Mouse (Mus musculus) embryonic fibroblast, embryonic 13.5 days (primary cell): Measurements from ENCODE around the gene Cald1.

Source experiments
- CTCF ChIP-seq: IDR thresholded peaks from 2 replicates; pipeline ENCODE4 v1.5.1; 2011; ENCODE audit warnings: mild to moderate bottlenecking, control low read depth, low read length, moderate library complexity, borderline replicate concordance; ENCODE audit not compliant: insufficient read depth
- POLR2A ChIP-seq: IDR thresholded peaks from 2 replicates; pipeline ENCODE4 v1.6.1; 2011; ENCODE audit warnings: low read depth, mild to moderate bottlenecking, control low read depth, low read length, moderate library complexity

DNA sequence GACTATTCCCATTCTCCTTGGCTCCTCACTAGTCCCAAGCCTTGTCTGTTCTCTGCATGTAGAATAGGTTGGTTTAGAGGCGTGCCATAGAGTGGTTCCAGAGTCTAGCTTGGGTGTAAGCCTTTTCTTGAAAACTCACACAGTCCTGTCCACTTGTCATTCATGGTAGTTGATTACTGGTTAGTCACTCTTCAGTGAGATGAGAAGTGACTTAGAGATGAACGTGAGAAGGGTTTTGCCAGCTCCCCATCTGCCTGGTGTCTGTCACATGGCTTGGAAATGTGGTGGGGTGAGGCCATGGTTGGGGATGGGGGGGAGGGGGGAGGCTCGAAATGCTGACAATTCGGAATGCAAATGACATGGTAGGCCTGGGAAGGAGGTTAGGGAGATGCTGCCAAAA is 2.5 kb downstream of the Cald1 start:
- TF ChIP-seq CTCF, result no peak
- 0 out of 2 replicates have a peak, but pooled peaks have one; percentile 31 for TF ChIP-seq POLR2A
